Mouse (Mus musculus) Patski (cell line): Measurements from ENCODE around the gene Aadac. TPM values are rescaled to one million over a fixed set of nuclear protein-coding genes. Genes with fewer than 3 reads are reported as not detected.
A peak's percentile ranks its signal among the peaks of the same experiment; 100 is the strongest.

ENCODE experiments used
- ATAC-seq: fragments of 100-300 bp; one replicate; pipeline ENCODE4 v1.8.0; 2021
- CTCF ChIA-PET: fragments of 350-600 bp; sonication (Branson Sonifier 250); formaldehyde crosslinking; loops from one replicate; lab custom pipeline; 2022; ENCODE audit warnings: inconsistent platforms; lab: Charles Lee
- POLR2A ChIA-PET: fragments of 350-600 bp; sonication (Branson Sonifier 250); formaldehyde crosslinking; loops from one replicate; lab custom pipeline; 2022; ENCODE audit warnings: antibody characterized with exemption, inconsistent platforms; lab: Charles Lee
- DNase-seq: peaks from one replicate; pipeline ENCODE4 v3.0.0-alpha.2; 2011; ENCODE audit warnings: low read depth, low spot score
- H3K27me3 ChIP-seq: fragments of 371-371 bp; one replicate; pipeline ENCODE4 v1.5.1; 2021
- CTCF ChIP-seq: fragments of 100-300 bp; IDR thresholded peaks from one replicate; pipeline ENCODE4 v1.5.1; 2021
- in situ Hi-C: fragments of 300-500 bp; cut with MboI; formaldehyde crosslinking; loops from 3 replicates; pipeline ENCODE4 v1.11.1; 2018; ENCODE audit warnings: low pct_unique_long_range_greater_than_20kb, mixed read lengths
- polyA plus RNA-seq: library from polyadenylated mRNA; unstranded; gene quantifications from one replicate; pipeline ENCODE4 v1.2.3, GENCODE M21; 2021

The Aadac gene
- not detected for polyA plus RNA-seq

- ATAC-seq (no peak), DNase-seq (no peak)
- POLR2A ChIA-PET: no interaction called here
- in situ Hi-C loops: no loop called here
- TF ChIP-seq CTCF: no peak
- no peaks in the 10 kb centered on the region for H3K27me3 ChIP-seq
- CTCF ChIA-PET: no interaction called here
Measured at GRCm38 (mm10) chr3:60025417-60025816, at the start of gene Aadac. Gene Aadac, plus strand, starts transcription at chr3:60025717.

- ChIA-PET CTCF (interaction anchor here (0.9 kb wide), 1 partner anchor 17 kb away, joined by 5 read pairs; no protein-coding TSS in a partner anchor), POLR2A (no interaction called here)
- ATAC-seq (no peak), DNase-seq (no peak)
- H3K27me3 ChIP-seq: peaks cover 22% of the 10 kb centered on the region
- in situ Hi-C loops: no loop called here
- TF ChIP-seq CTCF: no peak
Measured at GRCm38 (mm10) chr3:60003622-60004021, 21.9 kb upstream of the Aadac start.

- TF ChIP-seq CTCF: no peak
- H3K27me3 ChIP-seq: peaks cover 32% of the 10 kb centered on the region
- ATAC-seq (no peak), DNase-seq (no peak)
- CTCF ChIA-PET: no interaction called here
- POLR2A ChIA-PET: no interaction called here
- in situ Hi-C loops: no loop called here
Measured at GRCm38 (mm10) chr3:60006443-60006842, 19.1 kb upstream of the Aadac start, which contains the start of gene Aadacl2. Gene Aadacl2, plus strand, starts transcription at chr3:60006743.

GRCm38 (mm10) chr3:60031511-60031910 lies 6.0 kb downstream of the Aadac start:
- no peak for TF ChIP-seq CTCF
- DNase-seq: no peak
- POLR2A ChIA-PET: no interaction called here
- CTCF ChIA-PET: no interaction called here
- ATAC-seq: no peak
- peaks cover 25% of the 10 kb centered on the region for H3K27me3 ChIP-seq
- in situ Hi-C loops: no loop called here

GRCm38 (mm10) chr3:60046221-60046913 lies 20.9 kb downstream of the Aadac start:
- DNase-seq (no peak), ATAC-seq (peak; percentile 54)
- CTCF ChIA-PET: interaction anchor here (1.7 kb wide), 1 partner anchor 11 kb away, joined by 8 read pairs; no protein-coding TSS in a partner anchor
- POLR2A ChIA-PET: interaction anchor here (0.9 kb wide), 1 partner anchor 9 kb away, joined by 3 read pairs; no protein-coding TSS in a partner anchor
- peaks cover 5% of the 10 kb centered on the region for H3K27me3 ChIP-seq
- TF ChIP-seq CTCF: no peak
- in situ Hi-C loops: no loop called here

- ChIA-PET CTCF (interaction anchor here (2.7 kb wide), 1 partner anchor 12 kb away, joined by 7 read pairs; no protein-coding TSS in a partner anchor), POLR2A (no interaction called here)
- in situ Hi-C loops: loop anchor here (10.0 kb wide), 1 partner anchor 179 kb away; no protein-coding TSS in a partner anchor
- peaks cover 5% of the 10 kb centered on the region for H3K27me3 ChIP-seq
- ATAC-seq (no peak), DNase-seq (no peak)
- no peak for TF ChIP-seq CTCF
Measured at GRCm38 (mm10) chr3:60053231-60053927, 27.9 kb downstream of the Aadac start.

- no peak for TF ChIP-seq CTCF
- POLR2A ChIA-PET: no interaction called here
- in situ Hi-C loops: loop anchor here (10.0 kb wide), 1 partner anchor 179 kb away; no protein-coding TSS in a partner anchor
- CTCF ChIA-PET: interaction anchor here (2.7 kb wide), 1 partner anchor 12 kb away, joined by 7 read pairs; no protein-coding TSS in a partner anchor
- DNase-seq (no peak), ATAC-seq (no peak)
- peaks cover 5% of the 10 kb centered on the region for H3K27me3 ChIP-seq
Measured at GRCm38 (mm10) chr3:60053931-60054330, 28.4 kb downstream of the Aadac start.

- DNase-seq: no peak
- peak; percentile 43 for TF ChIP-seq CTCF
- no peaks in the 10 kb centered on the region for H3K27me3 ChIP-seq
- ATAC-seq: no peak
- in situ Hi-C loops: loop anchor here (10.0 kb wide), 1 partner anchor 182 kb away; no protein-coding TSS in a partner anchor
- ChIA-PET CTCF (interaction anchor here (0.7 to 2.3 kb wide), 9 partner anchors 10 to 979 kb away, joined by 3 to 8 read pairs (median 4); no protein-coding TSS in a partner anchor), POLR2A (no interaction called here)
Measured at GRCm38 (mm10) chr3:60056451-60056850, 30.9 kb downstream of the Aadac start.

GRCm38 (mm10) chr3:60057070-60057808 lies 31.7 kb downstream of the Aadac start:
- ChIA-PET CTCF (interaction anchor here (0.7 to 2.3 kb wide), 11 partner anchors 10 to 980 kb away, joined by 3 to 8 read pairs (median 3); no protein-coding TSS in a partner anchor), POLR2A (interaction anchor here (0.6 kb wide), 1 partner anchor 40 kb away, joined by 3 read pairs; no protein-coding TSS in a partner anchor)
- DNase-seq (no peak), ATAC-seq (no peak)
- H3K27me3 ChIP-seq: no peaks in the 10 kb centered on the region
- in situ Hi-C loops: loop anchor here (10.0 kb wide), 1 partner anchor 182 kb away; no protein-coding TSS in a partner anchor
- TF ChIP-seq CTCF: no peak

- CTCF ChIA-PET: interaction anchor here (0.7 to 2.3 kb wide), 5 partner anchors 10 to 980 kb away, joined by 3 to 8 read pairs (median 3); no protein-coding TSS in a partner anchor
- H3K27me3 ChIP-seq: no peaks in the 10 kb centered on the region
- ATAC-seq (no peak), DNase-seq (no peak)
- in situ Hi-C loops: loop anchor here (10.0 kb wide), 1 partner anchor 183 kb away; no protein-coding TSS in a partner anchor
- no peak for TF ChIP-seq CTCF
- POLR2A ChIA-PET: no interaction called here
Measured at GRCm38 (mm10) chr3:60057809-60058082, 32.2 kb downstream of the Aadac start.
